Mouse (Mus musculus): ENCODE measurements around the gene Msantd1.
A peak's percentile ranks its signal among the peaks of the same experiment; 100 is the strongest.
"Not testable (repeated sequence)": the region's sequence is repeated elsewhere in the genome, so short reads cannot be mapped to it uniquely, and the experiment has no call there.

The Msantd1 gene

DNA sequence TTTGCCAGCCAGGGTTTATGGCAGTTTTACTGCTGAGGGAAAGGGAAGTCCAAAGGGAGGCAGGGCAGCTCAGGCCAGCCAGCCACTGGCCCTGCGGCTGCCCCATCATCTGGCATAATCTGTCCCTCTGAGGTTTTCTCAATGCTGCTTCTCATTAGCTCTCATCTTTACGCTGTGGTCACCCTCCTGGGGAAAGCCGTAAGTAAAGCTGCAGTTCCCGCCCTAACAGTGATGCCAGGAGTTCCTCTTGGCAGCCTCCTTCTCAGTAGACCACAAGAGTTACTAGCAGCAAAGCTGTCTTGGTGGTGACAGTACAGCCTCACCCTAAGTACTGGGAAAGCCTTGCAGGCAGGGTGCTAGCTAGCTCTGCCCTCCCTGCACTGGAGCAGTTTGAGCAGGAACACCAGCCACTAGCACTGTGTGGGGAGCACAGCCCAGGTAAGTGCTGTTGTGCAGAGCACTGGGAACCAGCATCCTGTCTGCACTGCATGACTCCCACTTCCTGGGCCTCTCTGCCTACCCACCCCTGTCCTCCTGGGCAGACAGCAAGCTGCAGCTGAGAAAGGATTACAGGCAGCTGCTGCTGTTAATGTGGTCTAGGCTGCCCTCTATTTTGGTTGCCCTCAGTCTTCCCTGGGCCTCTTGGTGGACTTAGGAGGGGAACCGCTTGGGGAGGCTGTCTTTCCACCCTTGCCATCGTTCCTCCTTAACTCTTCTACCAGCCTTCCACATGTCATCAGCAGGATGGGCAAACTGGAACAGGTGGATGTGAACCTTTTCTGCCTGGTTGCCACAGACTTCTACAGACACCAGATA is at the start of gene Msantd1:
Gene Msantd1, plus strand, starts transcription at position 103 of the 816 bp plus-strand sequence.
- no peak for DNase-seq (ENCODE audit: extremely low spot score, low read depth, low spot score)

- no peak for DNase-seq (ENCODE audit: extremely low spot score, low read depth, low spot score)
Measured at GRCm38 (mm10) chr5:34865367-34865766, 42.4 kb upstream of the Msantd1 start.

GRCm38 (mm10) chr5:34880307-34880706 is 27.5 kb upstream of the Msantd1 start:
- DNase-seq (ENCODE audit: extremely low spot score, low read depth, low spot score), result not testable (repeated sequence)

- no peak for DNase-seq (ENCODE audit: extremely low spot score, low read depth, low spot score)
Measured at GRCm38 (mm10) chr5:34881023-34881422, 26.8 kb upstream of the Msantd1 start.

DNA sequence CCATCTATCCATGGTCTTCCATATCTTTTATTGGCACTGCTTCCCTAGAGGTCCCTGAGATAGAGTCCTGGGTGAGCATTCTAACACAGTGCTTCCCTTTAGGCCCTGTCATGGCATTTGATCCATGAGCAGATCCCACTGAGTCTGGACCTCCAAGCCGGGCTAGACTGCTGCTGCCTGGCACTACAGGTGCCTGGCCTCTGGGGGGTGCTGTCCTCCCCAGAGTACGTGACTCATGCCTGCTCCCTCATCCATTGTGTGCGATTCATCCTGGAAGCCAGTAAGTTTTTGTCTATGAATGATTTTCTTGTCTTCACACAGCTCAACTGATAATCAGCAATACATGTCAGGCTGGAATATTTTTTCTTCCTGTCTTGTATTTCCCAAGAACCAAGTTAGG is 22.6 kb upstream of the Msantd1 start:
- DNase-seq (ENCODE audit: extremely low spot score, low read depth, low spot score), result no peak

GRCm38 (mm10) chr5:34889252-34889651 is 18.6 kb upstream of the Msantd1 start:
- DNase-seq (ENCODE audit: extremely low spot score, low read depth, low spot score), result no peak

- DNase-seq (ENCODE audit: extremely low spot score, low read depth, low spot score), result no peak
Measured at GRCm38 (mm10) chr5:34896697-34897453, 10.9 kb upstream of the Msantd1 start.

DNA sequence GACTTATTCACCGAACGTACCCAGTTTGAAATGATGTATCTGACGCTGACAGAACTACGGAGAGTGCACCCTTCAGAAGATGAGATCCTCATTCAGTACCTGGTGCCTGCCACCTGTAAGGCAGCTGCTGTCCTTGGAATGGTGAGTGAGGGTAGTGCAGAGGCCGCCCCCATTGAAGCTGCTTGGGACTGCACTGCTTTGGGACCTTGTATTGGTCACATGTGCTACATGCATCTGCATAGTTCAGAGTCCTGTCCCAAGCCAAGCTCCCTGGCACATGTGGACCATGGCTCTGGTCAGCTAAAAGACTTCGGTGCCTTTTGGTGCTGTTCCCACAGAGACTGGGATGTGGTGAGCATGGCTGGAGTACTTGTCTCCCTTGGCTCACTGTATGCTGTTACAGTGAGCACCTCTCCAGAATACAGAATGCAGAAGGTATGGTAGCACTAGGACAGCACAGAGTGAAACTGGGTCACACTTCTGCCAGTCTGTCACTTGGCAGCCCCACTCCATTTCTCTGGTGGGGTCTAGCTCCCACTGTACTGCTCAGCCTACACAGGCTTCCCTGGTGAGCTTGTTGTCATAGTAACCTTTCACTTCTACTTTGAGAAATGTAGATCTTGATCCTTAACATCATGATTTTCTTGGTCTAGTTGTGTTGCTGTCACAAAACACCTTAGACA is 7.9 kb upstream of the Msantd1 start:
- DNase-seq (ENCODE audit: extremely low spot score, low read depth, low spot score), result no peak

GRCm38 (mm10) chr5:34902371-34902770 is 5.4 kb upstream of the Msantd1 start:
- no peak for DNase-seq (ENCODE audit: extremely low spot score, low read depth, low spot score)

DNA sequence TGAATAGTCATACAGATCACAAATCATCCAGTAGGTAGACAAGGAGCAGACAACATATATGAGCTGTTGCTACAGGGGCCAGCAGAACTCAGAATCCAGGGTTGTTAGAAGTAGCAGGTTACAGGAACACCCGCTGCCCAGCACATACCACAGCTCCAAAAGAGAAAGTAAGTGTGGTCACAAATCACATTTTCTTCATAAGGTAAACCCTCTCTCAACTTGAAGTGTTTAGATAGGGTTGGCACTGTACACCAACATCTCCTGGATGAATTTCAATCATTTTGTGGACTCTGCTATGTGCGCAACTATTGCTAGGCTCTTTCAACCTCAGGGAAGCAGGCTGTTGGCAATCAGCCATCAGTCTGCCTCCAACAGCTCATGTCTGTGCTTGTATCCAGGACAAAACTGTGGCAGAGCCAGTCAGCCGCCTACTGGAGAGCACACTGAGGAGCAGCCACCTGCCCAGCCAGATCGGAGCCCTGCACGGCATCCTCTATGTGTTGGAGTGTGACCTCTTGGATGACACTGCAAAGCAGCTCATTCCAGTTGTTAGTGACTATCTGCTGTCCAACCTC is 4.9 kb upstream of the Msantd1 start:
- no peak for DNase-seq (ENCODE audit: extremely low spot score, low read depth, low spot score)

DNA sequence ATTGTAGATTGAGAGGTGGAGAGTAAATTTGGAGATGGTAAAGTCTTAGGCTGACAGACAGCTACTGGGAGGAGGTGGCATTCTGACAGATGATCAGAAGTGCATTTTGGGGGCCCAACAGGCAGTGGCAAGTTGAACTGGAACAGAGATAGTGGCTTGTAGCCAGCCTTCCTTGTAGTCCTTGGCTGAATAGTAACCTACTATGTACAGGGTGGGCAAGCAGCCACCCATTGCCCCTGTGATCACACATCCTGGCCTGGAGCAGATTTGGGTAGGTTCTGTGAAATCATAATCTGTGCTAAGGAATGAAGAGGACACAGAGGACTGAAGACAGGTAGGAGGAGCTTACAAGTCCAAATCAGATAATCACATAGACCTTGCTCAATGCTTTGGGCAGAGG is 3.4 kb upstream of the Msantd1 start:
- no peak for DNase-seq (ENCODE audit: extremely low spot score, low read depth, low spot score)

- DNase-seq (ENCODE audit: extremely low spot score, low read depth, low spot score), result no peak
Measured at GRCm38 (mm10) chr5:34907230-34907629, 582 bp upstream of the Msantd1 start.

DNA sequence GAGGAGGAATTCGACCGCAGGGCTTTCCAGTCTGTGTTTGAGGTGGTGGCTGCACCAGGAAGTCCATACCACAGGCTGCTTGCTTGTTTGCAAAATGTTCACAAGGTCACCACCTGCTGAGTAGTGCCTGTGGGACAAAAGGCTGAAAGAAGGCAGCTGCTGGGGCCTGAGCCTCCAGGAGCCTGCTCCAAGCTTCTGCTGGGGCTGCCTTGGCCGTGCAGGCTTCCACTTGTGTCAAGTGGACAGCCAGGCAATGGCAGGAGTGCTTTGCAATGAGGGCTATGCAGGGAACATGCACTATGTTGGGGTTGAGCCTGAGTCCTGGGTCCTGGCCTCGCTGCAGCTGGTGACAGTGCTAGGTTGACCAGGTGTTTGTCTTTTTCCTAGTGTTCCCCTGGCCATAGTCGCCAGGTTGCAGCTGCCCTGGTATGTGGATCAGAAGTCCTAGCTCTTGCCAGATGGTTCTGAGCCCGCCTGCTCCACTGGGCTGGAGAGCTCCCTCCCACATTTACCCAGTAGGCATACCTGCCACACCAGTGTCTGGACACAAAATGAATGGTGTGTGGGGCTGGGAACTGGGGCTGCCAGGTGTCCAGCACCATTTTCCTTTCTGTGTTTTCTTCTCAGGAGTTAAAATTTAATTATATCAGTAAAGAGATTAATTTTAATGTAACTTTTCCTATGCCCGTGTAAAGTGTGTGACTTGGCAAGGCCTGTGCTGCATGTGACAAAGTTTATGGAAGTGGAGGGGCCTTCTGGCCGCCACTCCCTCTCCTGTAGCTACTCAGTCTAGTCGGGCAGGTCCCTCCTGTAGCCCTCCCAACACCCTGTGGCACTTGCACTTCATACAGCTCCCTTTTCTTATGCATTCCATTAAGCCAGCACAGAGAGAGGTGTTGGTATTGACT is 1.2 kb downstream of the Msantd1 start:
- no peak for DNase-seq (ENCODE audit: extremely low spot score, low read depth, low spot score)

GRCm38 (mm10) chr5:34909634-34910503 is 2.1 kb downstream of the Msantd1 start:
- DNase-seq (ENCODE audit: extremely low spot score, low read depth, low spot score), result no peak

DNA sequence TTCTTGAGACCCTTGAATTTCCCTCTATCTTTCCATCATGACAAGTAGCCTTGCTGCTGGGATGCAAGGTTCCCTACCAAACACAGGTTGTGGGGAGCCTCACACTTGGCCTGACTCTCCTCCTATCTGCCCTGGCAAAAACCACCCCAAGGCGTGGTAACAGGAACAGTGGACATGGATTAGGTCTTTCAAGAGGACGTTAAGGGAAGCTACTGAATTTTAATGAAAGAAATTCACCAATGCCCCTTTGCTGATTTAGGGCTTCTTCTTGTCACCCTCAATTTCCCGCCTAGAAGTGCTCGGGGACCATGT is 2.6 kb downstream of the Msantd1 start:
- DNase-seq (ENCODE audit: extremely low spot score, low read depth, low spot score), result no peak

DNA sequence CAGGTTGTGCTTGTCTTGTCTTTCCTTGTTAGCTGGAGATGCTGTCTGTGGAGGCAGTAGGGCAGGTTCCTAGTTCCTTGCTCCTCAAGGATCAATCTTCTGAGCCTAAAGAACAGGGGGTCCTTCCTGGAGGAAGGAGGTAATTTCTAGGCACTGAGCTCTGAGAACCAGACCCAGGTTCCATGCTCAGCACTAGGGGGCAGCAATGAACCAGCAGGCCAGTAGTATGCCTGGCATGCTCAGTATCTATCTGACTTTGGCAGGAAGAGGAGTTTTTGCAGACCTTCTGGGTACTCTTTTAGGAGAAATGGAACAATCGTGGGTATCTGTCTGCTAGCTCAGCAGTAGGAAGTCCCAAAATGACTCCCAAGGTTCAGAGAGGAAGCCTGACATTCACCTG is 8.0 kb downstream of the Msantd1 start:
- DNase-seq (ENCODE audit: extremely low spot score, low read depth, low spot score), result peak; percentile 28

DNA sequence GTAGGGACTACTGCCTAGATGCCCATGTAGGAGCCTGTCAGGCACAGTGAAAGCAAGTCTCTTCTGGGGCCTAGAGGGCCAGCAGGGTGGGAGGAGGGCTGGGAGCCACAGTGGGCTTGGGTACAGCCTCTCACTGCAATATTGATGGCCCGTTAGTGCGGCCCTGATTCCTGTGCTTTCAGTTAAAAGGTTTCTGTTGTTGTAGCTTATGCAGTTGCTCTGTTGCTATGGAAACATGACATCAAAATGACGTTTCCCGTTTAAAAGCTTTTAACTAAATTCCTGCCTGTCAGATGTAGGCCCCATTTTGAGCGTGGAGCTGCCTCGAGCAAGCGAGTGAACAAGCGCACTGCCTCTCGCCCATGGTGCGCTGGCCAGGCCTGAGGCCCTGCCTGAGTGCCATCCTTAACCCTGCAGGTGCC is 9.4 kb downstream of the Msantd1 start:
- DNase-seq (ENCODE audit: extremely low spot score, low read depth, low spot score), result no peak

- no peak for DNase-seq (ENCODE audit: extremely low spot score, low read depth, low spot score)
Measured at GRCm38 (mm10) chr5:34918785-34919184, 11.0 kb downstream of the Msantd1 start.

DNA sequence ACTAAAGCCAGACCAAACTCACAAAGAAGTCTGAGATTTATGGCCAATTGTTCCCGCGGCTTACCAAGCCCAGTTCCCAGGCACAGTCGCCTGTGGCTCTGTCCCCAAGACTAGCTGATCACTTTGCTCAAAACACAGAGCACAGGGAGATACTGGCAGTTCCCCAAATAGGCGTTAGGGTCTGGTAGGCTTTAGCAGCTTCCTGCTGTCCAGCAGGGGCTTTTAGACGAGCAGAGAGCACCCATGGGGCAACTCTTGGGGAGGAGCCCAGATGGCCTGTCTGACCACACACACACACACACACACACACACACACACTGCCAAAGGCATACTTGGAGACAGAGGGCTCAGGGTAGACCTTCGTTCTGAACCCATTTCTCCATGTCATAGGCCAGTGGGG is 14.7 kb downstream of the Msantd1 start:
- no peak for DNase-seq (ENCODE audit: extremely low spot score, low read depth, low spot score)

- DNase-seq (ENCODE audit: extremely low spot score, low read depth, low spot score), result no peak
Measured at GRCm38 (mm10) chr5:34923920-34924319, 16.1 kb downstream of the Msantd1 start.
